10 mouse cellular contexts compared by ENCODE assay signal in the genomic region with DNA sequence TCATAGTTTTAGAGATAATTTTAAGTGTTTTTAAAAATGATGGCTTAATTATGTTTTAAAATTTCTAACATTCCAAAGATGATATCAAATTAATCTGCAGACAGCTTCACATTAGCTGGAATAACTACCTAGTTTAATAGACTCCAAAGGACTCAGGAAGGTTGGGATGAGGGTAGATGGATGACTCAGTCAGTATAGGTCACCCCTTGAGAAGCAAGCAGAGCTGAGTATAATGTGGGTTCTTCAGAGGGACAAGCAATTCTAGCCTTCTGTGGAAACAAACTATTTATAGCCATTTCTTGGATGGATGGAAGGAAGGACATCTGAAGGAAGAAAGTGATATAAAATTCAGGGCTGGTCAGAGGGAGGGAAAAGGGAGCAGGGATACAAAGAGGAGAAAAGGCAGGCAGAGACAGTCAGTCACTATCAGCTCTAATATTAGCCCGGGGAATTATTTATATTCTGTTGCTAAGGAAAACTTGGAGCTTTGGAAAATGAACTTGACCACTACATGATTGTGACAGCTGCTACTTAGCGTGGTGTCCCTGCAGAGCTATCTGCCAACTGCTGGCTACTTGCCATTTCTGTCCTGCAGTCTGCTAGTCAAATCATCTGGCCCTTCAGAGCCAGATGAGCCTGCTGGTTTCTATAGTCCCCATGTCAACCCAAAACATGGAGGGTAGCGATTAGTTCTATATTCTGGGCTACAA.
A peak's percentile ranks its signal among the peaks of the same experiment; 100 is the strongest.
DNase-seq lines count a peak whose midpoint lies in the region; ATAC-seq and TF ChIP-seq lines count a peak whose summit lies in the region.
"Had no signal": no experiment of that assay in that cellular context is flagged by ENCODE, and none has a peak within 500 bp of the region (broad histone marks: within the 10 kb centered on the region; RNA-seq: fewer than 3 reads in every experiment).

No protein-coding gene starts in this region.

- H3K36me3 ChIP-seq in hindbrain, embryonic 14.5 days (replicated peaks; ENCODE audit: control insufficient read depth, insufficient read depth) = peaks cover 7% of the 10 kb centered on the region; the same call in 1 of the 2 replicates
- no peaks in the 10 kb centered on the region for H3K36me3 ChIP-seq in hindbrain, embryonic 11.5 days (ENCODE audit: control insufficient read depth, insufficient read depth, low read length)

- ATAC-seq in hindbrain, embryonic 14.5 days (ENCODE audit: low FRiP score) = no peak
- no peak for ATAC-seq in hindbrain, embryonic 11.5 days (ENCODE audit: low FRiP score)
- ATAC-seq in inflammation-experienced regulatory T-cells, adult 6 months = no peak
- no peak for ATAC-seq in activated CD4-positive, CD25-positive, alpha-beta regulatory T cell, adult 4 months
- ATAC-seq: intestine, embryonic 15.5 days had no signal

- no peak overlapping the region for H3K9ac ChIP-seq in hindbrain, embryonic 14.5 days
- H3K9ac ChIP-seq in hindbrain, embryonic 11.5 days (ENCODE audit: low read depth, low read length) = no peak overlapping the region
- H3K9ac ChIP-seq: intestine, embryonic 15.5 days had no signal

- H3K9me3 ChIP-seq in hindbrain, embryonic 14.5 days (ENCODE audit: control insufficient read depth, low read length) = no peaks in the 10 kb centered on the region
- no peaks in the 10 kb centered on the region for H3K9me3 ChIP-seq in hindbrain, embryonic 11.5 days (ENCODE audit: control insufficient read depth, low read length)
- H3K9me3 ChIP-seq: intestine, embryonic 15.5 days had no signal

- H3K4me2 ChIP-seq in hindbrain, embryonic 14.5 days (replicated peaks) = no peak overlapping the region
- H3K4me2 ChIP-seq in hindbrain, embryonic 11.5 days (replicated peaks; ENCODE audit: low read depth, low read length) = no peak overlapping the region
- H3K4me2 ChIP-seq: intestine, embryonic 15.5 days had no signal

- H3K27me3 ChIP-seq in hindbrain, embryonic 14.5 days (ENCODE audit: control insufficient read depth, insufficient read depth, low read length) = no peaks in the 10 kb centered on the region
- H3K27me3 ChIP-seq in hindbrain, embryonic 11.5 days (ENCODE audit: control insufficient read depth, insufficient read depth, low read length) = no peaks in the 10 kb centered on the region
- H3K27me3 ChIP-seq: CH12.LX; intestine, embryonic 15.5 days had no signal

- peak; percentile 73 for DNase-seq in hindbrain, embryonic 14.5 days (ENCODE audit: low spot score)
- DNase-seq in hindbrain, embryonic 11.5 days (ENCODE audit: low spot score) = no peak
- DNase-seq in NIH3T3 (ENCODE audit: low read depth) = peak; percentile 41
- peak; percentile 92 for DNase-seq in gastrocnemius, adult 2 months
- peak; percentile 92 for DNase-seq in heart, postnatal 4 days
- no peak for DNase-seq in frontal cortex, postnatal 14 days (ENCODE audit: low spot score in 2 of 2)

- intact Hi-C loops in gastrocnemius, adult 2 months (cut with DNase I) = loop anchor here (5.0 kb wide), 1 partner anchor 99 kb away; the partner anchor contains the start of gene Ppp1r12b

- no peak overlapping the region for H3K4me3 ChIP-seq in hindbrain, embryonic 14.5 days (replicated peaks; ENCODE audit: low read length)
- H3K4me3 ChIP-seq in hindbrain, embryonic 11.5 days (ENCODE audit: low read depth, low read length) = no peak overlapping the region
- H3K4me3 ChIP-seq in gastrocnemius, adult 2 months = no peak overlapping the region; the same call in 1 of the 2 replicates
- H3K4me3 ChIP-seq: intestine, embryonic 15.5 days had no signal

- no peak overlapping the region for H3K27ac ChIP-seq in hindbrain, embryonic 14.5 days
- H3K27ac ChIP-seq in hindbrain, embryonic 11.5 days (ENCODE audit: low read depth, low read length) = no peak overlapping the region
- peak overlapping the region; percentile 82 for H3K27ac ChIP-seq in gastrocnemius, adult 2 months
- H3K27ac ChIP-seq: intestine, embryonic 15.5 days had no signal

- 36% methylated on average over 3 of the region's 3 CpGs for WGBS in hindbrain, embryonic 14.5 days
- WGBS in hindbrain, embryonic 11.5 days = 82% methylated on average over 3 of the region's 3 CpGs

- no peak for TF ChIP-seq CTCF in gastrocnemius, adult 2 months (IDR thresholded peaks at IDR 0.05)

- 0 out of 2 replicates have a peak, but pooled peaks cover 13% of the 10 kb centered on the region for H3K4me1 ChIP-seq in hindbrain, embryonic 14.5 days (replicated peaks; ENCODE audit: control insufficient read depth, insufficient read depth, low read length)
- no peaks in the 10 kb centered on the region for H3K4me1 ChIP-seq in hindbrain, embryonic 11.5 days (replicated peaks; ENCODE audit: control insufficient read depth, insufficient read depth, low read length)
- H3K4me1 ChIP-seq: intestine, embryonic 15.5 days had no signal

Comparison
In these comparisons a context has a peak if more than half of its experiments do, and no peak if none do; other contexts are left out.
1. DNase-seq: peak in hindbrain, embryonic 14.5 days (single experiment), NIH3T3 (single experiment), gastrocnemius, adult 2 months (single experiment) and heart, postnatal 4 days (single experiment); none in hindbrain, embryonic 11.5 days (single experiment) and frontal cortex, postnatal 14 days (0 of 2).